In genomic region chr4:53159176-53159575, GRCm38 (mm10) we compare ENCODE assay signal across 8 mouse cellular contexts. TPM values are rescaled to one million over a fixed set of nuclear protein-coding genes. Genes with fewer than 3 reads are reported as not detected.
DNase-seq lines count a peak whose midpoint lies in the region; ATAC-seq and TF ChIP-seq lines count a peak whose summit lies in the region.

No protein-coding gene starts in this region.

- no peak for ATAC-seq in megakaryocyte, adult 5-6 weeks (ENCODE audit: poor library complexity, severe bottlenecking)
- ATAC-seq in intestine, embryonic 15.5 days = peak; percentile 50
- ATAC-seq in liver, embryonic 14.5 days (ENCODE audit: insufficient read depth) = peak; percentile 29; the same call in 1 of the 2 replicates
- ATAC-seq in neural tube, embryonic 13.5 days (ENCODE audit: low read depth) = peak; percentile 73

- H3K27ac ChIP-seq in intestine, embryonic 15.5 days = no peak overlapping the region
- H3K27ac ChIP-seq in liver, embryonic 14.5 days = no peak overlapping the region
- H3K27ac ChIP-seq in neural tube, embryonic 13.5 days (replicated peaks) = peak overlapping the region; percentile 68

- peaks cover 27% of the 10 kb centered on the region for H3K27me3 ChIP-seq in megakaryocyte, embryonic 14.5 days (replicated peaks)
- no peaks in the 10 kb centered on the region for H3K27me3 ChIP-seq in intestine, embryonic 15.5 days (replicated peaks)
- H3K27me3 ChIP-seq in liver, embryonic 14.5 days (ENCODE audit: control insufficient read depth, insufficient read depth, low read length) = peaks cover 10% of the 10 kb centered on the region
- no peaks in the 10 kb centered on the region for H3K27me3 ChIP-seq in neural tube, embryonic 13.5 days

- H3K4me3 ChIP-seq in megakaryocyte, embryonic 14.5 days (replicated peaks) = peak overlapping the region; percentile 88
- H3K4me3 ChIP-seq in intestine, embryonic 15.5 days (replicated peaks) = peak overlapping the region; percentile 49
- H3K4me3 ChIP-seq in liver, embryonic 14.5 days (ENCODE audit: insufficient read depth in 1 of 2, low read depth in 2 of 2, low read length in 2 of 2) = peak overlapping the region; percentile 53 to 61
- H3K4me3 ChIP-seq in neural tube, embryonic 13.5 days = peak overlapping the region; percentile 66

- peaks cover 19% of the 10 kb centered on the region for H3K4me1 ChIP-seq in megakaryocyte, embryonic 14.5 days
- H3K4me1 ChIP-seq in intestine, embryonic 15.5 days (replicated peaks) = peaks cover 7% of the 10 kb centered on the region
- peaks cover 0 to 2% of the 10 kb centered on the region in 2 experiments; a peak in 2 of 4 replicates for H3K4me1 ChIP-seq in liver, embryonic 14.5 days (replicated peaks; ENCODE audit: control insufficient read depth in 2 of 2, insufficient read depth in 2 of 2, low read length in 1 of 2)
- peaks cover 28% of the 10 kb centered on the region for H3K4me1 ChIP-seq in neural tube, embryonic 13.5 days (replicated peaks)

- no peaks in the 10 kb centered on the region for H3K9me3 ChIP-seq in megakaryocyte, embryonic 14.5 days
- H3K9me3 ChIP-seq in intestine, embryonic 15.5 days = no peaks in the 10 kb centered on the region
- H3K9me3 ChIP-seq in liver, embryonic 14.5 days (ENCODE audit: control insufficient read depth, low read length) = no peaks in the 10 kb centered on the region
- no peaks in the 10 kb centered on the region for H3K9me3 ChIP-seq in neural tube, embryonic 13.5 days

- no peak for TF ChIP-seq CTCF in liver, embryonic 14.5 days (IDR thresholded peaks at IDR 0.05; ENCODE audit: low read depth)

- peak; percentile 7 for DNase-seq in brain, adult 2 months (ENCODE audit: low read depth, low spot score)
- peak; percentile 14 to 19 for DNase-seq in frontal cortex, postnatal 25 days (ENCODE audit: low spot score in 2 of 2)
- no peak for DNase-seq in liver, embryonic 14.5 days (ENCODE audit: low read depth in 3 of 3, low spot score in 3 of 3)
- DNase-seq in urinary bladder, postnatal 25 days (ENCODE audit: low spot score) = peak; percentile 26

- H3K36me3 ChIP-seq in megakaryocyte, embryonic 14.5 days (replicated peaks; ENCODE audit: low read length) = no peaks in the 10 kb centered on the region
- no peaks in the 10 kb centered on the region for H3K36me3 ChIP-seq in intestine, embryonic 15.5 days
- no peaks in the 10 kb centered on the region for H3K36me3 ChIP-seq in liver, embryonic 14.5 days (replicated peaks; ENCODE audit: control insufficient read depth, insufficient read depth, low read depth)
- no peaks in the 10 kb centered on the region for H3K36me3 ChIP-seq in neural tube, embryonic 13.5 days

- peak overlapping the region; percentile 82 for H3K4me2 ChIP-seq in intestine, embryonic 15.5 days (replicated peaks)
- H3K4me2 ChIP-seq in liver, embryonic 14.5 days (ENCODE audit: low read depth) = peak overlapping the region; percentile 68
- H3K4me2 ChIP-seq in neural tube, embryonic 13.5 days = peak overlapping the region; percentile 87

- TF ChIP-seq EP300 in liver, embryonic 14.5 days (IDR thresholded peaks at IDR 0.05; ENCODE audit: low read depth) = no peak

- WGBS in intestine, embryonic 15.5 days = 1% methylated on average over 20 of the region's 20 CpGs
- under 1% methylated on average over 20 of the region's 20 CpGs for WGBS in liver, embryonic 14.5 days (ENCODE audit: insufficient replicate concordance)
- WGBS in neural tube, embryonic 13.5 days = 1% methylated on average over 20 of the region's 20 CpGs

- H3K9ac ChIP-seq in intestine, embryonic 15.5 days = peak overlapping the region; percentile 46
- H3K9ac ChIP-seq in liver, embryonic 14.5 days (replicated peaks) = no peak overlapping the region; the same call in 1 of the 2 replicates
- peak overlapping the region; percentile 77 for H3K9ac ChIP-seq in neural tube, embryonic 13.5 days

RNA-seq across cellular contexts. Expression of gene Abca1, which starts 0.5 kb away (rescaled TPM):
- polyA plus RNA-seq in megakaryocyte, embryonic 14.5 days (2012; ENCODE audit: insufficient read depth, low replicate concordance) = 0.77 TPM in 1 of 2 replicates, not detected in the other
- total RNA-seq in megakaryocyte, adult 5-6 weeks (2015) = 1.2 and 1.8 TPM in 2 replicates
- total RNA-seq in megakaryocyte, adult 5-6 weeks (2017) = 2.5 and 3.4 TPM in 2 replicates
- 3.3 and 3.4 TPM in 2 replicates for polyA plus RNA-seq in intestine, embryonic 15.5 days (2015; fragmentation: Nextera tagmentation; extraction: Ambion mirVana)
- 5.7 and 7.0 TPM in 2 replicates for polyA plus RNA-seq in liver, embryonic 14.5 days (2012; rRNA removed)
- polyA plus RNA-seq in liver, embryonic 14.5 days (2014; fragmentation: Nextera tagmentation; extraction: Ambion mirVana) = 12.0 and 13.1 TPM in 2 replicates
- 11.5 TPM in 2 replicates for polyA plus RNA-seq in neural tube, embryonic 13.5 days (2015; fragmentation: Nextera tagmentation; extraction: Ambion mirVana)

Comparison
In these comparisons a context has a peak if more than half of its experiments do, and no peak if none do; other contexts are left out.
1. DNase-seq: peak in brain, adult 2 months (single experiment), frontal cortex, postnatal 25 days (2 of 2) and urinary bladder, postnatal 25 days (single experiment); none in liver, embryonic 14.5 days (0 of 3).
2. Peak in every context shown above with its lines, with median percentiles within 50 percentile points of each other: H3K4me3 ChIP-seq and H3K4me2 ChIP-seq.